Mouse (Mus musculus) lung, postnatal 0 days (tissue): ENCODE measurements around the gene Rpl21. TPM values are rescaled to one million over a fixed set of nuclear protein-coding genes. Genes with fewer than 3 reads are reported as not detected.

Source experiments
- ATAC-seq: fragments of 200-750 bp; cut with Nextera tagmentation; 2 replicates; pipeline ENCODE4 v1.8.0; 2017; ENCODE audit warnings: moderate library complexity
- DNase-seq: peaks from one replicate; pipeline ENCODE4 v3.0.0-alpha.2; 2016; ENCODE audit warnings: low spot score
- H3K27ac ChIP-seq: fragments of 300-500 bp; sonication (generic); 2 replicates; pipeline ENCODE4 v1.5.1; 2014; ENCODE audit warnings: antibody characterized with exemption, mild to moderate bottlenecking, low read length, mixed read lengths
- H3K27me3 ChIP-seq: fragments of 300-500 bp; sonication (generic); replicated peaks from 2 replicates; pipeline ENCODE4 v1.6.1; 2014; ENCODE audit warnings: low read length, mixed read lengths; ENCODE audit not compliant: insufficient read depth
- H3K36me3 ChIP-seq: fragments of 300-500 bp; sonication (generic); 2 replicates; pipeline ENCODE4 v1.6.1; 2014; ENCODE audit warnings: low read length, mixed read lengths; ENCODE audit not compliant: insufficient read depth
- H3K4me1 ChIP-seq: fragments of 300-500 bp; sonication (generic); 2 replicates; pipeline ENCODE4 v1.6.1; 2014; ENCODE audit warnings: antibody characterized with exemption, low read depth, low read length, mixed read lengths; ENCODE audit not compliant: insufficient read depth
- H3K4me2 ChIP-seq: fragments of 300-500 bp; sonication (generic); replicated peaks from 2 replicates; pipeline ENCODE4 v1.6.1; 2014; ENCODE audit warnings: low read depth, mild to moderate bottlenecking, low read length, moderate library complexity, mixed read lengths
- H3K4me3 ChIP-seq: fragments of 300-500 bp; sonication (generic); 2 replicates; pipeline ENCODE4 v1.5.1; 2014; ENCODE audit warnings: low read depth, low read length
- H3K9ac ChIP-seq: fragments of 300-500 bp; sonication (generic); replicated peaks from 2 replicates; pipeline ENCODE4 v1.6.1; 2014; ENCODE audit warnings: low read depth, mild to moderate bottlenecking
- H3K9me3 ChIP-seq: fragments of 300-500 bp; sonication (generic); 2 replicates; pipeline ENCODE4 v1.6.1; 2016; ENCODE audit warnings: low read length, mixed read lengths
- CTCF ChIP-seq: IDR thresholded peaks from 2 replicates; pipeline ENCODE4 v1.5.1; 2016; ENCODE audit warnings: antibody characterized with exemption, mild to moderate bottlenecking
- EP300 ChIP-seq: IDR thresholded peaks from 2 replicates; pipeline ENCODE4 v1.6.1; 2016; ENCODE audit warnings: antibody characterized with exemption, mild to moderate bottlenecking, control low read depth
- WGBS: fragments of 180-500 bp; shearing (Covaris S2); extraction: QIAGEN DNeasy Blood & Tissue Kit; methylation state at CpG from one replicate; pipeline ENCODE4 v1.1.7; 2014; 5-methylcytosine and 5-hydroxymethylcytosine counted together
- polyA plus RNA-seq: library from polyadenylated mRNA; unstranded; fragments of >200 nt; fragmentation: Nextera tagmentation; extraction: Ambion mirVana; gene quantifications from 2 replicates; pipeline ENCODE4 v1.2.1, GENCODE M21; 2015

The Rpl21 gene
- polyA plus RNA-seq, 1 experiment from 2014 or later = 489 TPM

DNA sequence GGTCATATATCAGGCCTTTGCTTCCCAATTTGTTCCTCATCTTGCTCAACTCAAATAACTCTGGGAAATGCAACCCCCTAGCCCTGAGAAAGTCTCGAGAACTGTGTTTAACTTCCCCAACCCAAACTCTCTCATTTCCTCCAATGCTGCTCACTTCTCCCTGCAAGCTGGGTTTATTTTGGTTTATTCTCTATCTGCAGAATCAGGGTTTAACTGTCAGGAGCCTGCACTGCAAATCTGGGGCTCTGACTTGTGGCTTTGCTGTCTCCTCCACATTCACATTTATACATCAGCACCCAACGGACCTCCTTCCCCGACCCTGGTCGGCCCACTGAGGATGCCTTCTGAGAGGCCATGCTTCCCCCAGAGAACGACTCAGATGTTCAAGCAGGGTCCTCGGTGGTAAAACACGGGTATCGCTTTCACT is 26.7 kb upstream of the Rpl21 start:
- Histone ChIP-seq H3K36me3 (no peaks in the 10 kb centered on the region), H3K9ac (no peak overlapping the region), H3K27ac (no peak overlapping the region), H3K4me3 (no peak overlapping the region), H3K4me2 (no peak overlapping the region), H3K9me3 (no peaks in the 10 kb centered on the region), H3K27me3 (no peaks in the 10 kb centered on the region), H3K4me1 (no peaks in the 10 kb centered on the region)
- DNase-seq = peak; percentile 30
- no peak for ATAC-seq
- WGBS = 71% methylated on average over 8 of the region's 8 CpGs
- TF ChIP-seq EP300 (no peak), CTCF (no peak)

- Histone ChIP-seq H3K27ac (no peak overlapping the region), H3K4me3 (no peak overlapping the region), H3K4me1 (no peaks in the 10 kb centered on the region), H3K27me3 (no peaks in the 10 kb centered on the region), H3K9me3 (no peaks in the 10 kb centered on the region), H3K36me3 (no peaks in the 10 kb centered on the region), H3K4me2 (no peak overlapping the region), H3K9ac (no peak overlapping the region)
- ATAC-seq (no peak), DNase-seq (no peak)
- TF ChIP-seq EP300 = no peak
- no peak for TF ChIP-seq CTCF
- 69% methylated on average over 5 of the region's 5 CpGs for WGBS
These were observed 22.7 kb upstream of the Rpl21 start for GRCm38 (mm10) chr5:146809951-146810350.

- Histone ChIP-seq H3K4me1 (no peaks in the 10 kb centered on the region), H3K27ac (no peak overlapping the region), H3K9ac (no peak overlapping the region), H3K9me3 (no peaks in the 10 kb centered on the region), H3K36me3 (no peaks in the 10 kb centered on the region), H3K4me3 (no peak overlapping the region), H3K4me2 (no peak overlapping the region), H3K27me3 (no peaks in the 10 kb centered on the region)
- ATAC-seq (no peak), DNase-seq (no peak)
- WGBS = 87% methylated on average over 5 of the region's 5 CpGs
- no peak for TF ChIP-seq CTCF
- no peak for TF ChIP-seq EP300
These were observed 19.8 kb upstream of the Rpl21 start for GRCm38 (mm10) chr5:146812866-146813265.

DNA sequence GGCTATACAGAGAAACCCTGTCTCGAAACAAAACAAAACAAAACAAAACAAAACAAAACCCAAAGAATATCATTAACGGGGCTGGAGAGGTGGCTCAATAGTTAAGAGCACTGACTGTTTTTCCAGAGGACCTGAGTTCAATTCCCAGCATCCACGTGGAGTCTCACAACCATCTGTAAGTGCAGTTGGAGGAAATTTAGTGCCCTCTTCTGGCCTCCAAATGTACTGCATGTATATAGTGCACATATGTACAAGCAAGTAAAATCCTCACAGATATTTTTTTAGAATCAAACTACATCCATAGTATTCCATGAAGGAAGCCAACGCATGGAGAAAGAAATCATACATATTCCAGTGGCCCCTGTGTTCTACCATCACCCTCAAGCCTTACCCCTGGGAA is 19.3 kb upstream of the Rpl21 start:
- peak; percentile 29 for TF ChIP-seq CTCF
- TF ChIP-seq EP300 = no peak
- Histone ChIP-seq H3K27me3 (no peaks in the 10 kb centered on the region), H3K4me2 (no peak overlapping the region), H3K4me1 (no peaks in the 10 kb centered on the region), H3K36me3 (no peaks in the 10 kb centered on the region), H3K9ac (no peak overlapping the region), H3K9me3 (no peaks in the 10 kb centered on the region), H3K4me3 (no peak overlapping the region), H3K27ac (no peak overlapping the region)
- WGBS = 88% methylated on average over 4 of the region's 4 CpGs
- DNase-seq (no peak), ATAC-seq (no peak)

DNA sequence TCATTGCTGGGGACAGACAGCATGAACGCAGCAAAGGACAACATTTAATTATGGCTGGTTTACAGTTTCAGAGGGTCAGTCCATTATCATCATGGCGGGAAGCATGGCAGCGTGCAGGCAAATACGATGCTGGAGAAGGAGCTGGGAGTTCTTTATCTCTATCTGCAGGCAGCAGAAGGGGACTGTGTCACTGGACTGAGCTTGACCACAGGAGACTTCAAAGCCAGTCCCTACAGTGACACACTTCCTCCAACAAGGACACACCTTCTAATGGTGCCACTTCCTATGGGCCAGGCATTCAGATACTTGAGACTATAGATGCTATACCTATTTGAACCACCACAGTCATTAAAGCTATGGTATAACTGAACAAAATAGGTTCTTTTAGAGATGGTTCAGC is 17.3 kb upstream of the Rpl21 start:
- ATAC-seq (no peak), DNase-seq (no peak)
- Histone ChIP-seq H3K9me3 (no peaks in the 10 kb centered on the region), H3K4me2 (no peak overlapping the region), H3K27ac (no peak overlapping the region), H3K36me3 (no peaks in the 10 kb centered on the region), H3K4me3 (no peak overlapping the region), H3K9ac (no peak overlapping the region), H3K27me3 (no peaks in the 10 kb centered on the region), H3K4me1 (no peaks in the 10 kb centered on the region)
- no peak for TF ChIP-seq CTCF
- TF ChIP-seq EP300 = no peak
- WGBS = 85% methylated on average over 4 of the region's 4 CpGs

DNA sequence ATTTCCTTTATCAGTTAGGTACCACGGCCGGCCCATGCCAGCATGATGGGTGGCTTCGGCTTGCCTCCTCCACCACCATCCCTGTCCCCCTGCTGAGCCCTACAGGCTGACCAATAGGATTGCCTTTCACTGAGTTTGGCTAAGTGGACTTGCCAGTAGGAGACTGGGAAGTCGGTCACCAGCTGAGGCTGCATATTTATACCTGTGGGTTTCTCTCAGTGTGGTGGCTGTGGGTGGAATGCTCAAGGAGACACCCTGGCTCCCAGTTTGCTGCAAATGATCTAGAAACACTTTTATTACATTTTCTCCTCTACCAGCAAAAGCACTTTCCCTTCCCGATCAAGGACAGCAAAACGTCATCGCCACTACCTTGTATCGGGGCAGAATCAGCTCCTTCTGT is 15.1 kb upstream of the Rpl21 start:
- DNase-seq = no peak

DNA sequence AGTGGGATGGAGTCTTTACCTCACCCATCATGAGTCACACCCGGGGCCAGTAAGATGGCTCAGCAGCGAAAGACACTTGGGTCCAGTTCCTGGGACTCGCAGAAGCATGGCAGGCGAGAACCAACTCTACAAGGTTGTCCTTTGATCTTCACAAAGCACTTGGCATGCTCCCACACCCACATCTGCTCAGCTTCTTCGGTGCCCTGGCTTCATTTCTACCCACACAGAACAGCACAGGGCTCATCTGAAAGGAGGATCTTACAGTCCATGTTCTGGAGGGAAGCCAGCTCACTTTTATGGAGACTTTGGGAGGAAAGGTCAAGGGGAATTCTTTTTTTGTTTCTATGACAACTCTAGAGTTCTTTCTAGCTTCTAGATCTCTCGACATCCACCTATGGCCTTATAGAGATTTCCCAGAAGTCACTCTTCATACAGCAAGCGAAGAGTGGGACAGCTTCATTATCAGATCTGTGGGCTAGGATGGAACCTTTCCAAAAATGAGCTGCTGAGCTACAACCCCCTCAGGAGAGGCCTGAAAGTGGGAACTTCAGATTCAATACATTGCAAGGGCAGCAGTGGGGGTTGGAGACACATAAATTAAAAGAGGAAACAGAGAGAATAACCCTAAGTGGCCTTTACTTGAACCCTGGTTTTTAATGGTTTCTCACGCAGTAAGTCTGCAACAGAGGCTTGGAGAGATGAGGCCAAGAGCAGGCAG is 13.6 kb upstream of the Rpl21 start:
- Histone ChIP-seq H3K27ac (no peak overlapping the region), H3K36me3 (no peaks in the 10 kb centered on the region), H3K9me3 (no peaks in the 10 kb centered on the region), H3K4me3 (no peak overlapping the region), H3K4me1 (no peaks in the 10 kb centered on the region), H3K4me2 (no peak overlapping the region), H3K27me3 (no peaks in the 10 kb centered on the region), H3K9ac (no peak overlapping the region)
- ATAC-seq (no peak), DNase-seq (no peak)
- TF ChIP-seq CTCF (no peak), EP300 (no peak)
- 66% methylated on average over 8 of the region's 8 CpGs for WGBS

More for the DNA sequence above, 15.1 kb upstream of the Rpl21 start:
- WGBS = 76% methylated on average over 8 of the region's 8 CpGs
- no peak for TF ChIP-seq EP300
- no peak for TF ChIP-seq CTCF
- Histone ChIP-seq H3K4me3 (no peak overlapping the region), H3K36me3 (no peaks in the 10 kb centered on the region), H3K4me2 (no peak overlapping the region), H3K4me1 (no peaks in the 10 kb centered on the region), H3K27ac (no peak overlapping the region), H3K27me3 (no peaks in the 10 kb centered on the region), H3K9ac (no peak overlapping the region), H3K9me3 (no peaks in the 10 kb centered on the region)
- no peak for ATAC-seq
